Mouse (Mus musculus): Measurements from ENCODE around the gene Acvr1c.

GRCm38 (mm10) chr2:58309695-58310094, 48.0 kb downstream of the Acvr1c start:
- TF ChIP-seq CTCF (IDR thresholded peaks at IDR 0.05; ENCODE audit: borderline replicate concordance, insufficient read depth, low read depth, low read length) (no peak), POLR2A (IDR thresholded peaks at IDR 0.05; ENCODE audit: borderline replicate concordance, insufficient read depth, low read length) (no peak)

Measured in cerebellum, adult 2 months (tissue).